Mouse (Mus musculus) kidney, postnatal 4 days (tissue): ENCODE results near the gene 5730409E04Rik.
A peak's percentile ranks its signal among the peaks of the same experiment; 100 is the strongest.

Source experiments
- DNase-seq, 2 experiments: peaks; one replicate each; pipeline ENCODE4 v3.0.0; 2021; ENCODE audit warnings: mixed read lengths in 2 of 2

5730409E04Rik gene

GRCm38 (mm10) chr4:126637446-126637845 lies 27.8 kb downstream of the 5730409E04Rik start:
- no peak for DNase-seq

- no peak for DNase-seq
Observed at GRCm38 (mm10) chr4:126639339-126639738, 29.7 kb downstream of the 5730409E04Rik start.

- DNase-seq, result no peak
Observed at GRCm38 (mm10) chr4:126641901-126642300, 32.3 kb downstream of the 5730409E04Rik start.

- DNase-seq, result no peak
Observed at GRCm38 (mm10) chr4:126643815-126644214, 34.2 kb downstream of the 5730409E04Rik start.

GRCm38 (mm10) chr4:126644333-126644963 lies 34.8 kb downstream of the 5730409E04Rik start:
- DNase-seq, result peak; percentile 21 to 39

DNA sequence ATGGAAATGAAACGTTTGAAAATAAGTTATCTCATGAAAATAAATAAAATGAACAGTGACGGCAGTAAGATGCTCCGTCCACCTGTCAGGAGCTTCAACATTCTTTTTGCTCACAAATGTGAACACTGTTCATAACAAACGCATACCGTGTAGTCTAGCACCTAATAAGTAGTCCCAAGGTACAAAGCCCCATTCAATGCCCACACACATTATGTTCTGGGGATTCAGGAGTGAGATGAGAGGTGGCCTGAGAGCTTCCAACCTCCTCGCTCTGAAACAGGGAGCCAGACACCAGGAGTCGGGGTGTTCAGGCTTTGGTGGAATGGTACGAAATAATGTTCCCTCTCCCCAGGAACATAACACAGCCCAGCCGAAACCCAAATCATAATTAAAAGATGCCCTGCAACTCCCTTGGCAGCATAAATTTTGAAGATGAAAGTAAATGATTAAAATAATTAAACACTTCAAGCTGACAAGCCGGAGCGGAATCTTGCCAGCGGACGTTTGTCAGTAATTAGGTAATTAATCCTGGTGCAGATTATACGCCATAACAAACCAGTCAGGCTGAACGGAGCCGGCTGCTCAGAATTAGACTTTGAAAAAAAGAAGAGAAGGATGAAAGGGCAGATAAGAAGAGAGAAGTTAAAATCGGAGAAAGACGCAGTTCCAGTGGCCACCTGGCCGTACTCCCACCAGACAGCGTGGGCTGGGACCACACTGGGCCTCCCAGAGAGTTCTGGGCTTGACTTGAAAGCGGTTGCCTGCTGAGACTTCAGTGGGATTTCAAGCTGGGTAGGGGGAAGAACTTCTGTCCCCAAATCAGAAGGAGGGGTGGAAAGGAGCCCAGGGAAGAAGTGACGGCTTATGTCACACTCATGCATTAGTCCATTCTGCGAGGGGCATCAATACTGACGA lies 38.6 kb downstream of the 5730409E04Rik start:
- peak; percentile 41 to 60 for DNase-seq

- DNase-seq, result no peak
Observed at GRCm38 (mm10) chr4:126653148-126653547, 43.5 kb downstream of the 5730409E04Rik start.

DNA sequence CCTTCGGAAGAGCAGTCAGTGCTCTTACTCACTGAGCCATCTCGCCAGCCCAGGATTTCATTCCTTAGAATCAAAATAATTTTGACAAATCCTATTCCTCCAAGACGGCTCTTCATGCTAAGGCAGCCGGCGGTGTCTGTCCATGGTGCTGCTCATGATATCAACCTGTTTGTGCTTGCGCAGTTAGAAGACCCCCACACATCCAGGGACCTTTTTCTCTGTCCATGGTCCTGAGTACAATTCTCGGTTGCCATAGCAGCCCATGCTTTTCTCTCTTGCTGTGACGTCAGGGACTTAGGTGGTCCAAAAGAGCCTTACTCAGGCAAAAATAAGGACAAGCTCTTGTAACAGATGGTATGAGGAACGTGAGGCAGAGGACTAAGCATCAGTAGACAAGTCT lies 45.7 kb downstream of the 5730409E04Rik start:
- peak; percentile 85 to 89 for DNase-seq

- no peak for DNase-seq
Observed at GRCm38 (mm10) chr4:126661249-126661648, 51.6 kb downstream of the 5730409E04Rik start.
